Comparison of ENCODE assay signal across 21 mouse cellular contexts in genomic region chr1:161913648-161913984, GRCm38 (mm10). TPM values are rescaled to one million over a fixed set of nuclear protein-coding genes. Genes with fewer than 3 reads are reported as not detected.
DNase-seq lines count a peak whose midpoint lies in the region; ATAC-seq and TF ChIP-seq lines count a peak whose summit lies in the region.
"Had no signal": no experiment of that assay in that cellular context is flagged by ENCODE, and none has a peak within 500 bp of the region (broad histone marks: within the 10 kb centered on the region; RNA-seq: fewer than 3 reads in every experiment).

No protein-coding gene starts in this region.

- H3K9me3 ChIP-seq in intestine, embryonic 15.5 days, result no peaks in the 10 kb centered on the region
- H3K9me3 ChIP-seq: embryonic facial prominence, embryonic 15.5 days; heart, embryonic 12.5 days; liver, embryonic 13.5 days; midbrain, embryonic 12.5 days; neural tube, embryonic 13.5 days had no signal

- no peaks in the 10 kb centered on the region for H3K4me1 ChIP-seq in intestine, embryonic 15.5 days (replicated peaks)
- no peaks in the 10 kb centered on the region for H3K4me1 ChIP-seq in lung, adult 2 months (ENCODE audit: control insufficient read depth, insufficient read depth, low read length)
- H3K4me1 ChIP-seq: embryonic facial prominence, embryonic 15.5 days; neural tube, embryonic 13.5 days had no signal

- TF ChIP-seq CTCF in lung, adult 2 months (IDR thresholded peaks at IDR 0.05; ENCODE audit: insufficient read depth, low read length), result no peak

- H3K27me3 ChIP-seq in intestine, embryonic 15.5 days (replicated peaks), result no peaks in the 10 kb centered on the region
- H3K27me3 ChIP-seq: embryonic facial prominence, embryonic 15.5 days; heart, embryonic 12.5 days; liver, embryonic 13.5 days; midbrain, embryonic 12.5 days; neural tube, embryonic 13.5 days had no signal

- peak; percentile 59 for ATAC-seq in intestine, embryonic 15.5 days
- ATAC-seq: forebrain, embryonic 16.5 days had no signal

- no peak overlapping the region for H3K9ac ChIP-seq in intestine, embryonic 15.5 days
- H3K9ac ChIP-seq: embryonic facial prominence, embryonic 15.5 days; heart, embryonic 12.5 days; hindbrain, embryonic 14.5 days; liver, embryonic 13.5 days; midbrain, embryonic 12.5 days; neural tube, embryonic 13.5 days had no signal

- H3K4me2 ChIP-seq in intestine, embryonic 15.5 days (replicated peaks), result no peak overlapping the region
- H3K4me2 ChIP-seq: embryonic facial prominence, embryonic 15.5 days; heart, embryonic 12.5 days; hindbrain, embryonic 14.5 days; liver, embryonic 13.5 days; midbrain, embryonic 12.5 days; neural tube, embryonic 13.5 days had no signal

- peak; percentile 3 for DNase-seq in brain, adult 2 months (ENCODE audit: low read depth, low spot score)
- DNase-seq in lung, adult 2 months, result peak; percentile 32
- DNase-seq in lung, postnatal 25 days (ENCODE audit: low spot score), result peak; percentile 63
- no peak for DNase-seq in T-cell, adult 2 months (ENCODE audit: low spot score)
- DNase-seq in right cerebral cortex, postnatal 14 days, result no peak
- DNase-seq in heart, adult 18-20 months, result no peak
- DNase-seq: cerebellum, adult 11-12 months; cerebellum, postnatal 25 days; heart, postnatal 14 days; kidney, postnatal 10 days; layer of hippocampus, postnatal 36 days; liver, embryonic 13.5 days; thymus, postnatal 25 days had no signal

- H3K27ac ChIP-seq in intestine, embryonic 15.5 days, result no peak overlapping the region
- H3K27ac ChIP-seq: embryonic facial prominence, embryonic 15.5 days; hindbrain, embryonic 14.5 days; layer of hippocampus, adult 2 months; liver, embryonic 13.5 days; midbrain, embryonic 12.5 days; neural tube, embryonic 13.5 days had no signal

- no peaks in the 10 kb centered on the region for H3K36me3 ChIP-seq in intestine, embryonic 15.5 days
- H3K36me3 ChIP-seq: embryonic facial prominence, embryonic 15.5 days; heart, embryonic 12.5 days; liver, embryonic 13.5 days; midbrain, embryonic 12.5 days; neural tube, embryonic 13.5 days had no signal

- 51% methylated on average over 7 of the region's 7 CpGs for WGBS in intestine, embryonic 15.5 days
- WGBS in lung, adult 2 months, result 58% methylated on average over 7 of the region's 7 CpGs

- H3K4me3 ChIP-seq in intestine, embryonic 15.5 days (replicated peaks), result no peak overlapping the region
- H3K4me3 ChIP-seq in lung, adult 2 months (replicated peaks; ENCODE audit: extremely low read depth, low read depth, low read length), result no peak overlapping the region
- H3K4me3 ChIP-seq: embryonic facial prominence, embryonic 15.5 days; heart, embryonic 12.5 days; layer of hippocampus, adult 2 months; liver, embryonic 13.5 days; midbrain, embryonic 12.5 days; neural tube, embryonic 13.5 days had no signal

- TF ChIP-seq POLR2A in lung, adult 2 months (IDR thresholded peaks at IDR 0.05; ENCODE audit: borderline replicate concordance, extremely low read depth, low read depth, low read length), result no peak

RNA-seq across cellular contexts. Expression of gene Suco, which starts 37.1 kb away (rescaled TPM):
- polyA plus RNA-seq in intestine, embryonic 15.5 days (2015; fragmentation: Nextera tagmentation; extraction: Ambion mirVana), result 14.0 and 21.9 TPM in 2 replicates
- polyA plus RNA-seq in lung, adult 2 months (2012; rRNA removed), result 2.5 and 3.8 TPM in 2 replicates
- 10 to 100 TPM; 14.1 to 14.8 TPM for total RNA-seq in heart, adult 18-20 months (2021)

RNA-seq across cellular contexts. Expression of gene Pigc, which starts 55.4 kb away (rescaled TPM):
- 32.8 and 34.5 TPM in 2 replicates for polyA plus RNA-seq in intestine, embryonic 15.5 days (2015; fragmentation: Nextera tagmentation; extraction: Ambion mirVana)
- polyA plus RNA-seq in lung, adult 2 months (2012; rRNA removed), result 12.8 and 21.7 TPM in 2 replicates
- total RNA-seq in heart, adult 18-20 months (2021), result 10 to 100 TPM in 1 of 2 experiments, 1 to 10 TPM in 1; 8.9 to 11.6 TPM

Comparison
In these comparisons a context has a peak if more than half of its experiments do, and no peak if none do; other contexts are left out.
1. DNase-seq: peak in brain, adult 2 months (single experiment), lung, adult 2 months (single experiment) and lung, postnatal 25 days (single experiment); none in T-cell, adult 2 months (single experiment), right cerebral cortex, postnatal 14 days (single experiment) and heart, adult 18-20 months (0 of 2).